Mouse (Mus musculus) heart, embryonic 16.5 days (tissue): ENCODE results near the gene Cux2. TPM values are rescaled to one million over a fixed set of nuclear protein-coding genes. Genes with fewer than 3 reads are reported as not detected.

Experiments used
- ATAC-seq: fragments of 200-750 bp; cut with Nextera tagmentation; replicated peaks from 2 replicates; pipeline ENCODE4 v1.8.0; 2017; ENCODE audit warnings: moderate number of reproducible peaks; ENCODE audit not compliant: insufficient read depth, low FRiP score; ENCODE audit errors: extremely low read depth
- H3K27ac ChIP-seq: fragments of 300-500 bp; sonication (generic); 2 replicates; pipeline ENCODE4 v1.5.1; 2014; ENCODE audit warnings: mild to moderate bottlenecking, low read length, control low read depth, moderate library complexity
- H3K27me3 ChIP-seq: fragments of 300-500 bp; sonication (generic); 2 replicates; pipeline ENCODE4 v1.6.1; 2014; ENCODE audit warnings: low read length, mixed read lengths; ENCODE audit not compliant: control insufficient read depth, insufficient read depth
- H3K36me3 ChIP-seq: fragments of 300-500 bp; sonication (generic); 2 replicates; pipeline ENCODE4 v1.6.1; 2014; ENCODE audit not compliant: control insufficient read depth, insufficient read depth
- H3K4me1 ChIP-seq: fragments of 300-500 bp; sonication (generic); 2 replicates; pipeline ENCODE4 v1.6.1; 2014; ENCODE audit warnings: low read length, mixed read lengths; ENCODE audit not compliant: control insufficient read depth, insufficient read depth
- H3K4me2 ChIP-seq: fragments of 300-500 bp; sonication (generic); 2 replicates; pipeline ENCODE4 v1.6.1; 2014; ENCODE audit warnings: low read depth, mild to moderate bottlenecking, control low read depth, low read length
- H3K4me3 ChIP-seq: fragments of 300-500 bp; sonication (generic); 2 replicates; pipeline ENCODE4 v1.5.1; 2014; ENCODE audit warnings: mild to moderate bottlenecking, control low read depth, low read length
- H3K9ac ChIP-seq: fragments of 300-500 bp; sonication (generic); 2 replicates; pipeline ENCODE4 v1.6.1; 2014; ENCODE audit warnings: low read length, control low read depth
- H3K9me3 ChIP-seq: fragments of 300-500 bp; sonication (generic); replicated peaks from 2 replicates; pipeline ENCODE4 v1.6.1; 2016; ENCODE audit warnings: low read length; ENCODE audit not compliant: control insufficient read depth
- WGBS: fragments of 180-500 bp; shearing (Covaris S2); extraction: QIAGEN DNeasy Blood & Tissue Kit; methylation state at CpG from one replicate; pipeline ENCODE4 v1.1.7; 2014; 5-methylcytosine and 5-hydroxymethylcytosine counted together
- polyA plus RNA-seq: library from polyadenylated mRNA; unstranded; fragments of >200 nt; fragmentation: Nextera tagmentation; extraction: Ambion mirVana; gene quantifications from 2 replicates; pipeline ENCODE4 v1.2.1, GENCODE M21; 2015

The Cux2 gene
- polyA plus RNA-seq, 1 experiment from 2014 or later: 3.0 TPM

DNA sequence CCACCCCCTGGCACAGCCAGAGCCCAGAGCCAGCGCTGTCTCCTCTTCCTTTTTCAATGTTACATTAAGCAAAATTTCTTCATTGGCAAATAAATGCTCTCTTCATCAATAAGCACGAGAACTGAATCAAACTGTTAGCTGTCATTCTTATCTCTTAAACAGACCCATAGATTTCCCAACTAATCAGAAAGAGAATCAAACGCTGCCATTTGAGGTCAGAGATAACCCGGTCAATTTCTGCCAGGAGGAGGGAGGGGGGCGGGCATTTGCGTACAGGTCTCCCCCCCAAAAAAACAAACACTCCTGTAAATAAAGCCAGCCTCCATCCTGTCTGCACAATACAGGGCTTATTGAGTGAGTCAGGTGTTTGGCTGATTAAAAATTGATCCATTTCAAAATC is 33.2 kb downstream of the Cux2 start:
- no peaks in the 10 kb centered on the region for H3K4me1 ChIP-seq

DNA sequence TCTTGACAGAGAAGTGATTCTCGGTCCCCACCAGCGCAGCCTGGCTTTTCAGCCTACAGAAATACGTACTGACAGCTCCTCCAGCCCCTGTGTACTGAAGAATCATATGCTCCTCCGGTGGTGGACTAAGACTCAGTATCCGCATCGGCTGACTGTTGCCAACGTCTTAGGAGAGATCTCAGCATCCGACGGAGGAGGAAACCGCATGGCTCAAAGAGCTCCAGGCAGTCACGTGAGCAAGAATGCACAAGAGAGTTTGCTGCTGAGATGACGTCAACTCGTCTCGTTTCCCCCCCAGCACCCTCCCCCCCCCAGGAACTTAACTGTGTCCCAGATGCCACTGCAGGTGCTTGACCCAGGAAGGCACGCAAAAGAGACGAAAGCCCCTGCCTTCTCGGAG is 34.8 kb downstream of the Cux2 start:
- WGBS: 75% methylated on average over 17 of the region's 17 CpGs

More for the DNA sequence above, 33.2 kb downstream of the Cux2 start:
- Histone ChIP-seq H3K36me3 (no peaks in the 10 kb centered on the region), H3K4me3 (no peak overlapping the region), H3K9me3 (no peaks in the 10 kb centered on the region), H3K27ac (no peak overlapping the region), H3K9ac (no peak overlapping the region), H3K27me3 (no peaks in the 10 kb centered on the region), H3K4me2 (no peak overlapping the region)
- ATAC-seq: no peak
- 77% methylated on average over 6 of the region's 6 CpGs for WGBS

DNA sequence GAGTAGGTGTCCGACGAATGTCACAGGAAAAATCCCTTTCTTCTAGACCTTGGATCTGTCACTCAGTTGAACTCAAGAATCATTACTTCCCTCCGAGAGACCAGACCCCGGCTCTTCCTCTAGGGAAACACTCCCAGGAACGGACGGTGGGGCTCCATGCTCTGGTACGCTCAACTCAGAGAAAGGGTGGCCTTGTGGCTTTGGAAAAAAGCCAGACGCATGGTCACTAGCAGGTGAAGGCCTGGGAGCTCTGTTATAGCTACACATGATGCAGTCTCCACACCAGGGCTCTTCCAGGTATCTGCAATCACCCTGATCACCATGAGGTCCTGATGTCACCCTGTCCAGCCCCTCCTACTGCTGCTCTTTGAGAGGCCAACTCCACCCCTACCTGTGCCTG is 35.2 kb downstream of the Cux2 start:
- Histone ChIP-seq H3K36me3 (peaks cover 2% of the 10 kb centered on the region; the same call in 1 of the 2 replicates), H3K27me3 (no peaks in the 10 kb centered on the region), H3K4me1 (no peaks in the 10 kb centered on the region), H3K27ac (no peak overlapping the region), H3K9me3 (0 out of 2 replicates have a peak, but pooled peaks cover 4% of the 10 kb centered on the region), H3K4me3 (no peak overlapping the region), H3K4me2 (no peak overlapping the region), H3K9ac (no peak overlapping the region)
- ATAC-seq: no peak
- WGBS: 82% methylated on average over 8 of the region's 8 CpGs

More for the DNA sequence above, 34.8 kb downstream of the Cux2 start:
- Histone ChIP-seq H3K27me3 (no peaks in the 10 kb centered on the region), H3K9ac (no peak overlapping the region), H3K4me1 (no peaks in the 10 kb centered on the region), H3K27ac (no peak overlapping the region), H3K4me3 (no peak overlapping the region), H3K36me3 (peaks cover under 1% of the 10 kb centered on the region; the same call in 1 of the 2 replicates), H3K9me3 (0 out of 2 replicates have a peak, but pooled peaks cover under 1% of the 10 kb centered on the region), H3K4me2 (no peak overlapping the region)
- ATAC-seq: no peak

DNA sequence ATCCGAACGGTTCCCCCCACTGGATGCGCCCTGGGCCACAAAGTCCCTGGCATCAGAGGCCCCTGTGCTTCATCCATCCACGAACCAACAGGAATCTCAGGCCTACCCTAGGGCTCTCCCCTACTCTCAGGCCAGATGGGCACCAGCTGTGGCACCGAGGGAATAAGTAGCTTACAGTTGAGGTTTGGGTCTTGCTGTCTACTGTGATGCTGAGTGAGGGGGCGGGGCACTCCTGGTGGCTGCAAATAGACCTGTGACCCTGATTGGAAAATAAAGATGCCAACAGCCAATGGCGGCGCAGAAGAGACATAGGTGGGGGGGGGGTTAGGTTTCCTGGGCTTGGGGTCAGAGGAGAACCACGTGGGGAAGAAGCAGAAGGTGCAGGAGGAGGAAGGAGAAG is 38.6 kb downstream of the Cux2 start:
- Histone ChIP-seq H3K36me3 (peaks cover 2% of the 10 kb centered on the region; the same call in 1 of the 2 replicates), H3K4me3 (no peak overlapping the region), H3K4me1 (no peaks in the 10 kb centered on the region), H3K27me3 (no peaks in the 10 kb centered on the region), H3K4me2 (no peak overlapping the region), H3K27ac (no peak overlapping the region), H3K9me3 (peaks cover 7% of the 10 kb centered on the region; the same call in 1 of the 2 replicates), H3K9ac (no peak overlapping the region)
- ATAC-seq: no peak
- WGBS: 43% methylated on average over 9 of the region's 9 CpGs

DNA sequence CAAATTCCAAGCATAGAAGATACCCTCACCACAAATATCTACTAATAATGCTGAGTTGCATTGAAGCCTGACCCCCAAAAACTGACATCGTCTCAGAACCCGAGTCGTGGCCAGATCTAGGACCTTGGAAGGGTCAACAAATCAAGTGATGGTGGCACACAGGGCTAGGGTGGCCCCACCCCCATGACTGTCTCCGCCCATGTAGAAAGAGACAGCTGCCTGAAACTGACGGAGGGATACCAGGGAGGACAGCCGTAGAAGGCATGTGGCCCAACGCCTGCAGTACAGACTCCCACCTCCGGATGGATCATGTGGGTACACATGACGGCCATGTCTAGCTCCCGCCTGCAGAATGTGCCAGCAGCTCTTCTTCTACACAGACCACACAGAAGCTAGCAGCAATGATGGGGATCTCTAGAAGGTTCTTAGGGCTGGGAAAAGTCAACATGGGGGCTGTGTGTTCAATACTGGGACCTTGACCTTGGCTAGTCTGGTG is 41.9 kb downstream of the Cux2 start:
- peaks cover 13% of the 10 kb centered on the region; the same call in 1 of the 2 replicates for H3K9me3 ChIP-seq
- no peak for ATAC-seq
- 78% methylated on average over 10 of the region's 10 CpGs for WGBS
- H3K4me1 ChIP-seq: no peaks in the 10 kb centered on the region
- H3K9ac ChIP-seq: no peak overlapping the region
- no peak overlapping the region for H3K4me3 ChIP-seq
- H3K36me3 ChIP-seq: peaks cover 2% of the 10 kb centered on the region; the same call in 1 of the 2 replicates
- no peaks in the 10 kb centered on the region for H3K27me3 ChIP-seq
- H3K4me2 ChIP-seq: no peak overlapping the region
- no peak overlapping the region for H3K27ac ChIP-seq

DNA sequence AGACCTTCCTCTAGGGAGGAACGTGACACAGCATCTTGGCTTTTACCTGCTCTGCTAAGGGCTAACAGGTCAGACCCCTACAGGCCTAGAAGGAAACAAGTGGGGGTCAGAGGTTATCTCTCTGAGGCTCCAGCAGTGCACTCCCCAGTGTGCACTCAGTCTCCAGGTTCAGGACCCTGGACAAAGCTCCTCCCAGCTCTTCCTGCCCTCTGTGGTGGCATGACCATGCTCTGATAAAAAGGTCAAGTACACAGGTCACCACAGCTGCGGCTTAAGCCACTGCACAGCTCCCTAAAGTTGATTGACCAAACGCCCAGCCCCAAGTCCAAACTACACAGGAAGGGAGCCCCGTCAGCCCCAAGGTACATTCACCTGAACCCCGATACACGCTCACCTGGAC is 46.4 kb downstream of the Cux2 start:
- Histone ChIP-seq H3K4me2 (no peak overlapping the region), H3K36me3 (no peaks in the 10 kb centered on the region), H3K9me3 (peaks cover 9% of the 10 kb centered on the region; the same call in 1 of the 2 replicates), H3K27ac (no peak overlapping the region), H3K9ac (no peak overlapping the region), H3K4me3 (no peak overlapping the region), H3K27me3 (no peaks in the 10 kb centered on the region), H3K4me1 (peaks cover 4% of the 10 kb centered on the region; the same call in 1 of the 2 replicates)
- ATAC-seq: no peak
- 51% methylated on average over 6 of the region's 6 CpGs for WGBS

DNA sequence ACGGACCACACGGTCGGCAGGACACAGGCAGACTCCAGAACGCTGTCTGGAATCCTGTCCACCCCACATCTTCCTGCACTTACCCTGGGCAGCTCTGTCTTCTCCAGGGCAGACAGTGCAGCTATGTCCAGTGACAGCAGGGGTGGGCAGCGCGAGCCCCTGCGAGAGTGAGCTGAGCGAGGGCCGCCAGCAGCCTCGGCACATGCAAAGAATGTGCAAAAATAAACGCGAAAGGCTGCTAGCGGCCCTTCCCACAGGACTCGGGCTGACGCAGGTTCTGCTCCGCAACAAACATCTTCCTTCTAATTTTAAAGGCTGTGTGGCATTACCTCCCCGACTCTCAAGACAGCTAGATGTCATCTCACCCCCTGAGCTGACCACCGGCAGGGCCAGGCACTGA is 47.8 kb downstream of the Cux2 start:
- WGBS: 44% methylated on average over 18 of the region's 18 CpGs
- no peaks in the 10 kb centered on the region for H3K36me3 ChIP-seq
- no peak overlapping the region for H3K27ac ChIP-seq
- no peak overlapping the region for H3K9ac ChIP-seq
- H3K9me3 ChIP-seq: peaks cover 9% of the 10 kb centered on the region; the same call in 1 of the 2 replicates
- no peak overlapping the region for H3K4me2 ChIP-seq
- H3K4me1 ChIP-seq: peaks cover 4% of the 10 kb centered on the region; the same call in 1 of the 2 replicates
- no peak overlapping the region for H3K4me3 ChIP-seq
- H3K27me3 ChIP-seq: no peaks in the 10 kb centered on the region; the same call in 1 of the 2 replicates
- ATAC-seq: no peak

DNA sequence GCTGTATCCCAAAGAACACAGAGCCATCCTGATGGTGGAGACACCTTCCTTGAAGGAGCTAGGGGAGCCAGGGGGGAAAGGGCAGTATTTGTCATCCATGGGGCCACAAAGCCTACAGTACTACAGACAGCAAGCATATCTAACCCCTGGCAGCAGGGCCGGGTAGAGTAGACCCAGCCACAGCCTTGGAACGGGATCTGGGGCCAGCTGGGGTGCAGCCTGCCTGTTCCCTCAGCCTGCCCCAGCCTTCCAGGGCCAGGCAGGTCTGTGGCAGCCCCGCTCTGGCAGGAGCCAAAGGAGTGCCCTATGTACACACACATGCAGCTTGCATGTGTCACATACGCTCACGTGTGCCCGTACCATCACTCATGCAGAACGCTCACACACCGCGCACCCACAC is 48.6 kb downstream of the Cux2 start:
- ATAC-seq: no peak
- Histone ChIP-seq H3K27ac (no peak overlapping the region), H3K9ac (no peak overlapping the region), H3K27me3 (no peaks in the 10 kb centered on the region; the same call in 1 of the 2 replicates), H3K36me3 (no peaks in the 10 kb centered on the region), H3K4me2 (no peak overlapping the region), H3K9me3 (0 out of 2 replicates have a peak, but pooled peaks cover 6% of the 10 kb centered on the region), H3K4me3 (no peak overlapping the region), H3K4me1 (peaks cover 4% of the 10 kb centered on the region; the same call in 1 of the 2 replicates)
- 86% methylated on average over 9 of the region's 9 CpGs for WGBS

DNA sequence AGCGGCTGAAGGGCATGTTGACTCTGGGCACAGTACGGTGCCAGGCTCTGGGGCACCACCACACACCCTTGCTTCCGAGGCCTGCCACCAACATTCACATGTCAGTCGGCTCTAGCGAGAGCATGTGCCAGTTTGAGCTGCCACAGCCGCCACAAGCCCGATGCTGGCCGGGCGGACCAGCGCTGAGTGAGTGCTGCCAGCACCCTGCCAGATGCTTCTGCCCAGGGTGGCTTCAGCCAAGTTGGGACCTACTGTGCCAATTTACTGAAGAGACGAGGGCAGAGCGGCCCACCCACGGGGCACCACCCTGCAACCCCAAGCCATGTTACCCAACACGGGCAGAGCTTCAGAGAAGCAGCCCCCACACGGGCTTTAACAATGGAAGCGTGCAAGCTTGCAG is 49.5 kb downstream of the Cux2 start:
- no peak for ATAC-seq
- no peak overlapping the region for H3K4me2 ChIP-seq
- peaks cover 4% of the 10 kb centered on the region; the same call in 1 of the 2 replicates for H3K4me1 ChIP-seq
- no peak overlapping the region for H3K27ac ChIP-seq
- H3K9me3 ChIP-seq: 0 out of 2 replicates have a peak, but pooled peaks cover under 1% of the 10 kb centered on the region
- H3K36me3 ChIP-seq: no peaks in the 10 kb centered on the region
- H3K9ac ChIP-seq: no peak overlapping the region
- H3K4me3 ChIP-seq: no peak overlapping the region
- H3K27me3 ChIP-seq: no peaks in the 10 kb centered on the region; the same call in 1 of the 2 replicates
- 72% methylated on average over 16 of the region's 16 CpGs for whole genome bisulfite sequencing
